Mouse (Mus musculus): ENCODE data around the gene Tex2. TPM values are rescaled to one million over a fixed set of nuclear protein-coding genes. Genes with fewer than 3 reads are reported as not detected.

Tex2 gene
- polyA plus RNA-seq, 1 experiment from 2014 or later = 12.2 TPM

DNA sequence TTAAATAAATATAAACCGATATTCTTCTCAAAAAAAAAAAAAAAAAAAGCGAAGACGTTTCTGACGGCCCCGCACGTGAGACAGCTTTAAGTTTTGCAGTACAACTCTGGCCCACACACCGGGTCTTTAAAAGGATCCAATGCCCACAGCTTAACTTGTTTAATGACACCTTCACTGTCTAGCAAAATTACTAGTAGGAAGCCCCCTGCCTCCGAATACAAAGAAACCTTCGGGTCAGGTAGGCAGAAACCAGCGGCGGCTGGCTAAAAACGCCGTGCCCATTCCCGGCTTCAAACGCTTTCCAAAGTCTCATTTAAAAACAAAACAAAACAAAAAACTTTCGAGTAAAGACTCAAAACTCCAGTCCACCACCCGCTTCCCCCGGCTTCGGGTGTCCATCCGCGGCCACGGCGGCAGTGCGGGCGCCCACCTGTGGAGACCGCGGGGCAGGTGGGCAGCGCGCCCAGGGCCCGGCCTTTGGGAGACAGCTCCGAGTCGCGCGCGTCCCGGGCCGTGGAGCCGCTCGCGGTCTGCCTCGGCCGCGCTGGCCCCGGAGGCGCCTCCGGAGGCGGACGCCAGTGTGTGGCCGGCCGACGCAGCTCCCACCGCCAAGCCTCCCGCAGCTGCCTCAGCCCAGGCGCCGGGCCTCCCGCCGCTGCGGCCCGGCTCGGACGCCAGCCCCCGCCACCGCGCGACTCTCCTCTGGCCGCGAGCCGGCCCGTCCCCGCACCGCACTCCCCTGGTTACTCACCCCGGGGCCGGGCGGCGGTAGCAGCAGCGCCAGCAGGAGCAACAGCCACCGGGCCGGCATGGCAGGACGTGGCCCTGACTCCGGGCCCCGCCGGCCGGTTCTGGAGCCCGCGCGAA lies 126.1 kb downstream of the Tex2 start:
- no peak for DNase-seq (ENCODE audit: low spot score)
- peak overlapping the region; percentile 76 for H3K27ac ChIP-seq (ENCODE audit: low read depth, low read length)
- H3K4me3 ChIP-seq (ENCODE audit: low read depth, low read length) = peak overlapping the region; percentile 92
- H3K4me1 ChIP-seq (ENCODE audit: control insufficient read depth, insufficient read depth, low read length) = no peaks in the 10 kb centered on the region; the same call in 1 of the 2 replicates
- H3K27me3 ChIP-seq (ENCODE audit: control insufficient read depth, insufficient read depth, low read length) = no peaks in the 10 kb centered on the region
- no peaks in the 10 kb centered on the region for H3K36me3 ChIP-seq (ENCODE audit: control insufficient read depth, insufficient read depth, low read length)
- no peaks in the 10 kb centered on the region for H3K9me3 ChIP-seq (ENCODE audit: control insufficient read depth, low read length)
- peak overlapping the region; percentile 74 for H3K9ac ChIP-seq (ENCODE audit: low read length)
- WGBS = under 1% methylated on average over 74 of the region's 86 CpGs
- H3K4me2 ChIP-seq (ENCODE audit: low read depth) = peak overlapping the region; percentile 91
- peak; percentile 79 for ATAC-seq (ENCODE audit: insufficient read depth, low FRiP score, low TSS enrichment)

DNA sequence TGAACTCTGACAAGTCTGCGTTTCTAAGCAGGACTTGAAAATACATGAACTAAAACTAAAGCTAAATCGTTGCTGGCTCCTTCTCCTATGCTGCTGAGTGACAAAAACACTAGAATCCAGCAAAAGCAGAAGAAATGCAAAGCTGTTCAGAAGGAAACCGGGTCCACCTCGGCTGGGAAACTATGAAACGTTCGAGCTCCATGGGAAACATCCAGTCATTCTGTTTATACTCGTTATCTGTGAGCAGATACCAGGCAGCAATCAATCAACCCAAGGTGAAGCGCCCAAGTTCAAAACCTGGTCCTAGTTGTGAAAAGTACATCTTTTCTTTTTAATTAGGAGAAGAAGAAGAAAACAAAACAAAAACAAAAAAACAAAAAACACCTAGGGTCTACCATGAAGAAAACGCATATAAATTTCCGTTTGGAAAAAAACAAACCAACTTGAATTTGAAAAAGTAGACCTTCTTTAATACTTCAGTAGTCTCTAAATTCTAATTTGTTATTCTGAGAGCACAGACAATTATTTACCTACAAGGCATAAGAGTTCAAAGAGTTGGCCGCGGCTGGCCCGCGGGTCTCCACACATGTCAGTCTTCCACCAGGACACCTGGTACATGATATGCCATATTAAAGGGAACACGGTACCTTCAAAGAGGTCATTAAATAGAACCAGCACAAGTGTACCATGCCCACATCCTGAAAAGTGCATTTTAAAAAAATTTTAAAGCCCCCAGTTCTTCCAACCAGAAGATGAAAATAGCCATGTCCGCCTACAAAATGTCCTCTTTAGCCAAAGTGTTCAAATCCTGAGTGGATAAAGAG lies 127.0 kb downstream of the Tex2 start:
- 53% methylated on average over 16 of the region's 16 CpGs for WGBS
- Histone ChIP-seq H3K27me3 (ENCODE audit: control insufficient read depth, insufficient read depth, low read length) (no peaks in the 10 kb centered on the region), H3K9ac (ENCODE audit: low read length) (no peak overlapping the region)

DNA sequence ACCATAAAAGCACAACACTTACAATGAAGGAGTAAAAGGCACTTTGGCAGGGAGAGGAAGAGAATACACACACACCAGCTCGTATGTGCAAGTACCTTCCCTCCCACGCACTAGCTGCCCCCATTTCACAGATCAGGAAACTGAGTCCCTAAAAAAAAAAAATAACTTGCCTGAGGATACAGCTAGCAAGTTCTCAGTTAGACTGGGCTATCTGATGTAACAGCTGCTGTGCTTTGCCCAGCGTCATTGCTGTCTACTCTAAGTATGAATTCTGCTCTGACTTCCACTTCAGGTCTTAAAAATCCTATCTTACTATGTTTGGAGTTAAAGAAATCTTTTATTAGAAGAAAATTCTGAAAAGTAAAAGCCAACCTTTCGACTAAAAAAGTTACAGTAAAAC lies 127.6 kb downstream of the Tex2 start:
- no peak overlapping the region for H3K4me2 ChIP-seq (ENCODE audit: low read depth)
- H3K4me3 ChIP-seq (ENCODE audit: low read depth, low read length) = no peak overlapping the region
- 84% methylated on average over 4 of the region's 4 CpGs for WGBS
- no peak for DNase-seq (ENCODE audit: low spot score)
- H3K27me3 ChIP-seq (ENCODE audit: control insufficient read depth, insufficient read depth, low read length) = no peaks in the 10 kb centered on the region
- H3K4me1 ChIP-seq (ENCODE audit: control insufficient read depth, insufficient read depth, low read length) = no peaks in the 10 kb centered on the region; the same call in 1 of the 2 replicates
- H3K36me3 ChIP-seq (ENCODE audit: control insufficient read depth, insufficient read depth, low read length) = no peaks in the 10 kb centered on the region
- no peak for ATAC-seq (ENCODE audit: insufficient read depth, low FRiP score, low TSS enrichment)
- no peak overlapping the region for H3K27ac ChIP-seq (ENCODE audit: low read depth, low read length)
- no peak overlapping the region for H3K9ac ChIP-seq (ENCODE audit: low read length)
- H3K9me3 ChIP-seq (ENCODE audit: control insufficient read depth, low read length) = no peaks in the 10 kb centered on the region

More for the DNA sequence above, 127.0 kb downstream of the Tex2 start:
- Histone ChIP-seq H3K4me2 (ENCODE audit: low read depth) (peak overlapping the region; percentile 91), H3K4me1 (ENCODE audit: control insufficient read depth, insufficient read depth, low read length) (no peaks in the 10 kb centered on the region; the same call in 1 of the 2 replicates), H3K9me3 (ENCODE audit: control insufficient read depth, low read length) (no peaks in the 10 kb centered on the region), H3K27ac (ENCODE audit: low read depth, low read length) (no peak overlapping the region), H3K36me3 (ENCODE audit: control insufficient read depth, insufficient read depth, low read length) (no peaks in the 10 kb centered on the region), H3K4me3 (ENCODE audit: low read depth, low read length) (peak overlapping the region; percentile 92)
- DNase-seq (ENCODE audit: low spot score) = no peak
- ATAC-seq (ENCODE audit: insufficient read depth, low FRiP score, low TSS enrichment) = no peak

DNA sequence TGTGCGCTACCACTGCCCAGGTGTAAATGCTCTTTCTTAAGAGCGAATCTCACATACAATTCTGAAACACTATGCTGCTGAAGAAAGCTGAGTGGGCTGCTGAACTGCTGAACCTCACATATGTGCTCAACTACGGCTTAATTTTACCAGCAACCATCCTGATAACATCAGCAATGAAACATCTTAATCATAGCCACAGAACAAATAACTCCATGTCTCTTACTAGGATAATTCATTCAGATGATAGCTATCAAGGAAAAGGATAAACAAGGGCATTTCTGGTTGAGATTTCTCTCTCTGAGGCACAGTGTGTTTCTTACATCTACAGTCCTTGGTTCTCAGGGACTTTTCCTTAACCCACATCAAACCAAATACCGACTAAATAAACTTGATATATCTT lies 128.3 kb downstream of the Tex2 start:
- H3K4me2 ChIP-seq (ENCODE audit: low read depth) = no peak overlapping the region
- H3K4me1 ChIP-seq (ENCODE audit: control insufficient read depth, insufficient read depth, low read length) = no peaks in the 10 kb centered on the region; the same call in 1 of the 2 replicates
- H3K4me3 ChIP-seq (ENCODE audit: low read depth, low read length) = no peak overlapping the region
- 95% methylated on average over 4 of the region's 4 CpGs for WGBS
- no peaks in the 10 kb centered on the region for H3K36me3 ChIP-seq (ENCODE audit: control insufficient read depth, insufficient read depth, low read length)
- no peaks in the 10 kb centered on the region for H3K27me3 ChIP-seq (ENCODE audit: control insufficient read depth, insufficient read depth, low read length)
- DNase-seq (ENCODE audit: low spot score) (no peak), ATAC-seq (ENCODE audit: insufficient read depth, low FRiP score, low TSS enrichment) (no peak)
- no peak overlapping the region for H3K27ac ChIP-seq (ENCODE audit: low read depth, low read length)
- no peak overlapping the region for H3K9ac ChIP-seq (ENCODE audit: low read length)
- no peaks in the 10 kb centered on the region for H3K9me3 ChIP-seq (ENCODE audit: control insufficient read depth, low read length)

DNA sequence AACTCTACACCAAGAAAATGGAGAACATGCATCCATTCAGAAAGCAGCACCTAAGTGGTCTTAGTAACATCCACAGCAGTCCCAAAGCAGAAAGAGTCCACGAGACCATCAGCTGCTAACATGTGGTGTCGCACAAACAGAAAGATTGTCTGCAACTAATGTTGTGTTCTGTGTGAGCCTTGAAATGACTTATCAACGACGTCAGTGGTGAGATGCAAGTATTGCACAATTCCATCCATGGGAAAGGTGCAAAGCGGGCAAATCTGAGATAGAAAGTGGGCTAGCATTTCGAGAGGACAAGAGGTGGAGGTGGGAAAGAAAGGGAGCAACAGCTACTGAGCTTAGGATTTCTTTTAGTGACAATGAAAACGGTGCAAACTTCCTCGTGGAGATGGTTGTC lies 130.4 kb downstream of the Tex2 start:
- Histone ChIP-seq H3K36me3 (ENCODE audit: control insufficient read depth, insufficient read depth, low read length) (no peaks in the 10 kb centered on the region), H3K4me3 (ENCODE audit: low read depth, low read length) (no peak overlapping the region), H3K9me3 (ENCODE audit: control insufficient read depth, low read length) (no peaks in the 10 kb centered on the region), H3K9ac (ENCODE audit: low read length) (no peak overlapping the region), H3K4me1 (ENCODE audit: control insufficient read depth, insufficient read depth, low read length) (no peaks in the 10 kb centered on the region; the same call in 1 of the 2 replicates), H3K4me2 (ENCODE audit: low read depth) (no peak overlapping the region), H3K27me3 (ENCODE audit: control insufficient read depth, insufficient read depth, low read length) (no peaks in the 10 kb centered on the region), H3K27ac (ENCODE audit: low read depth, low read length) (no peak overlapping the region)
- ATAC-seq (ENCODE audit: insufficient read depth, low FRiP score, low TSS enrichment) (no peak), DNase-seq (ENCODE audit: low spot score) (no peak)
- 92% methylated on average over 8 of the region's 8 CpGs for WGBS

DNA sequence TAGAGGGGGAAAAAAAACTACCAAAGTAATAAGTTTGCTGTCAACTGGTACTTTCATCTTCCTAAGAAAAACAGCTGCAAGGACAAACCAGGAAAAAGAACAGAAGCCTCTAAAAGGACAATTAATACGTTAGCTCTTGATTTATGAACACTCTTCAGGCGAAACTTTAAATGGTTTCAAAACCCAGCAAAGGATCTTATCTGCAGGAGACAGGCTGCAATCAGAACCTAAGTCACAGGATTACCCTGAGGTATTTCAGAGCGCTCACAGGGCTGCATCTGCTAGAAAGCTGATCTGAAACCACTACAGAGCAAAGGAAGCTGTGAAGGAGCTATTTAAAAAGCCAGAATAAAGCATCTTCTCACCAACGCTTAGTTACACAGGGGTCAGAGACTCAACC lies 131.6 kb downstream of the Tex2 start:
- DNase-seq (ENCODE audit: low spot score) (no peak), ATAC-seq (ENCODE audit: insufficient read depth, low FRiP score, low TSS enrichment) (no peak)
- H3K4me3 ChIP-seq (ENCODE audit: low read depth, low read length) = no peak overlapping the region
- H3K9me3 ChIP-seq (ENCODE audit: control insufficient read depth, low read length) = no peaks in the 10 kb centered on the region
- H3K4me1 ChIP-seq (ENCODE audit: control insufficient read depth, insufficient read depth, low read length) = no peaks in the 10 kb centered on the region; the same call in 1 of the 2 replicates
- no peak overlapping the region for H3K9ac ChIP-seq (ENCODE audit: low read length)
- 62% methylated on average over 4 of the region's 4 CpGs for WGBS
- H3K27me3 ChIP-seq (ENCODE audit: control insufficient read depth, insufficient read depth, low read length) = no peaks in the 10 kb centered on the region
- H3K27ac ChIP-seq (ENCODE audit: low read depth, low read length) = no peak overlapping the region
- no peaks in the 10 kb centered on the region for H3K36me3 ChIP-seq (ENCODE audit: control insufficient read depth, insufficient read depth, low read length)
- no peak overlapping the region for H3K4me2 ChIP-seq (ENCODE audit: low read depth)

DNA sequence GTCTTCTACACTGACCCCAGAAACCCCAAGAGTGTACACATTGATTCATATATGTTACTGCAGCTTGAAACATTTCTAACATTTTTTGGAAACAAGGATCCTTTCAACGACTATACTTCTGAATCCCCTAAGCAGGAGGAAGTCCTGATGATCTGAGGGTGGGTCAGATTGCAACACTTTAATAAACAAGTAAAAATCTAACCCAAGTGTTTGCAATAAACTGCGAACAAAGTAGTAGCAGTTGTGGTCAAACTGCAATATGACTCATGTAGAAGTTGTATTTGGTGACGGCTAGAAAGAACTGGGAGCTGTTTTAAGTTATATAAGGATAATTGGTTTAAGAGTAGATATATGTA lies 132.7 kb downstream of the Tex2 start:
- H3K27ac ChIP-seq (ENCODE audit: low read depth, low read length) = no peak overlapping the region
- no peak overlapping the region for H3K4me2 ChIP-seq (ENCODE audit: low read depth)
- H3K9me3 ChIP-seq (ENCODE audit: control insufficient read depth, low read length) = no peaks in the 10 kb centered on the region
- no peak overlapping the region for H3K9ac ChIP-seq (ENCODE audit: low read length)
- no peaks in the 10 kb centered on the region for H3K4me1 ChIP-seq (ENCODE audit: control insufficient read depth, insufficient read depth, low read length)
- DNase-seq (ENCODE audit: low spot score) (no peak), ATAC-seq (ENCODE audit: insufficient read depth, low FRiP score, low TSS enrichment) (no peak)
- no peaks in the 10 kb centered on the region for H3K36me3 ChIP-seq (ENCODE audit: control insufficient read depth, insufficient read depth, low read length)
- WGBS = 88% methylated on average over 3 of the region's 3 CpGs
- H3K4me3 ChIP-seq (ENCODE audit: low read depth, low read length) = no peak overlapping the region
- H3K27me3 ChIP-seq (ENCODE audit: control insufficient read depth, insufficient read depth, low read length) = no peaks in the 10 kb centered on the region

DNA sequence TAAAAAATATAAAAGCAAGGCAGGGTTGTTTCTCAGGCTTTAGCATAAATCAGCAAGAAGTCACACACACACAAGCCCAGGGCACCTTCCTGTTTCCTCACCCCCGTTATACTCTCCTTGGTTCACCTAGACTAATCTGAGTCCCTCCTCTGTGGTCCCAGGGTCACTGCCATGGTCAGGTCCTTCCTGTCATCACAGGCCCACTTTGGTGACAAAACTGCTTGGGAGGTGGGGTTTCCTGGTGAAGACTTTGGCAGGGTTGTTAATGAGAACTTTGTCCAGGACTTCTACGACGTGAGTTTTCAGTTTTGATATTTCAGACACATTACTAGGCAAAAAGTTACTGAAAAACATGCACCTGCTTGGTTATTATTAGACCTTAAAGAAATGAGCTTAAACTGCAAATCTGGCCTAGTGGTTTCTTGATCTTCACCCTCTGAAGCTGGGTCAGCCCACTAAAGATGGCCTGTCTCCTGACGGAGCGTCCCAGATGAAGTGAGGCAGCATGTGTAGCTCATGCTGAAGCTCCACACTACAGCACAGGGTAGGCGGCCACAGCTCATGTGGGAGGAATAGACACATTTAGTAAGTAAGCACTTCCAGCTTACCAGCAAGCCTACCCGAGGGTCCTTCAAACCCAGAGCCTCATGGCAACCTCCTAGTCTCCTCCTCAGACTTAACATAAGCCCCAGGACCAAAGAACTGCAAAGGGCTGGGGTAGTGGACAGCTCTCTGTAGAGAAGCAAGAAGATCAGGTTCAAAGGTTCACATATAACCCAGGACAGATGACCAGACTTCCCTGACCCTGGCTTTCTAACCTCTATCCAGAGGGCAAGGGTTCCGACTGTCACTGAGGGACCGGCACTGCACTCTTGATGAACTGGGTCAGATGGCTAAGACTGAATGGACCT lies 133.3 kb downstream of the Tex2 start:
- no peak overlapping the region for H3K27ac ChIP-seq (ENCODE audit: low read depth, low read length)
- H3K4me2 ChIP-seq (ENCODE audit: low read depth) = no peak overlapping the region
- H3K4me3 ChIP-seq (ENCODE audit: low read depth, low read length) = no peak overlapping the region
- H3K9me3 ChIP-seq (ENCODE audit: control insufficient read depth, low read length) = no peaks in the 10 kb centered on the region
- H3K27me3 ChIP-seq (ENCODE audit: control insufficient read depth, insufficient read depth, low read length) = no peaks in the 10 kb centered on the region
- 80% methylated on average over 9 of the region's 9 CpGs for WGBS
- no peak for ATAC-seq (ENCODE audit: insufficient read depth, low FRiP score, low TSS enrichment)
- no peaks in the 10 kb centered on the region for H3K4me1 ChIP-seq (ENCODE audit: control insufficient read depth, insufficient read depth, low read length)
- H3K9ac ChIP-seq (ENCODE audit: low read length) = no peak overlapping the region
- DNase-seq (ENCODE audit: low spot score) = no peak
- H3K36me3 ChIP-seq (ENCODE audit: control insufficient read depth, insufficient read depth, low read length) = no peaks in the 10 kb centered on the region

Data from neural tube, embryonic 11.5 days (tissue).